Comparison of ENCODE assay signal across 24 mouse cellular contexts in genomic region chr7:82566688-82567087, GRCm38 (mm10).
DNase-seq lines count a peak whose midpoint lies in the region; ATAC-seq and TF ChIP-seq lines count a peak whose summit lies in the region.
"Had no signal": no experiment of that assay in that cellular context is flagged by ENCODE, and none has a peak within 500 bp of the region (broad histone marks: within the 10 kb centered on the region; RNA-seq: fewer than 3 reads in every experiment).

No protein-coding gene starts in this region.

- no peak for TF ChIP-seq EP300 in liver, embryonic 14.5 days (IDR thresholded peaks at IDR 0.05; ENCODE audit: low read depth)
- no peak for TF ChIP-seq EP300 in CH12.LX (IDR thresholded peaks at IDR 0.05; ENCODE audit: low read length)

- in situ Hi-C loops in CH12.LX (cut with MboI; ENCODE audit: low pct_ligation_motif_present, low pct_unique_long_range_greater_than_20kb, low sequenced_read_pairs) = no loop called here

- TF ChIP-seq CTCF in liver, embryonic 14.5 days (IDR thresholded peaks at IDR 0.05; ENCODE audit: low read depth) = 0 out of 2 replicates have a peak, but pooled peaks have one; percentile 20
- peak in 1 of 2 experiments; percentile 57; a peak in 2 of 4 replicates for TF ChIP-seq CTCF in CH12.LX (conservative IDR thresholded peaks at IDR 0.05 in 1 of 2, IDR thresholded peaks at IDR 0.05 in 1 of 2; ENCODE audit: low read depth in 2 of 2, low read length in 2 of 2)

- H3K4me3 ChIP-seq in liver, embryonic 14.5 days (ENCODE audit: insufficient read depth in 1 of 2, low read depth in 2 of 2, low read length in 2 of 2) = no peak overlapping the region
- no peak overlapping the region for H3K4me3 ChIP-seq in liver, embryonic 11.5 days (ENCODE audit: low read depth, low read length)
- H3K4me3 ChIP-seq in CH12.LX (replicated peaks in 1 of 3; ENCODE audit: low read depth in 2 of 3, low read length in 2 of 3, poor library complexity in 1 of 3) = no peak overlapping the region
- H3K4me3 ChIP-seq: embryonic facial prominence, embryonic 13.5 days; heart, embryonic 15.5 days; hindbrain, embryonic 10.5 days; liver, embryonic 13.5 days; megakaryocyte, embryonic 14.5 days had no signal

- H3K4me2 ChIP-seq in liver, embryonic 14.5 days (ENCODE audit: low read depth) = no peak overlapping the region
- no peak overlapping the region for H3K4me2 ChIP-seq in liver, embryonic 11.5 days
- no peak overlapping the region for H3K4me2 ChIP-seq in CH12.LX (ENCODE audit: insufficient read depth, low read depth, poor library complexity, severe bottlenecking)
- H3K4me2 ChIP-seq: embryonic facial prominence, embryonic 13.5 days; heart, embryonic 15.5 days; liver, embryonic 13.5 days had no signal

- no peaks in the 10 kb centered on the region for H3K36me3 ChIP-seq in liver, embryonic 14.5 days (replicated peaks; ENCODE audit: control insufficient read depth, insufficient read depth, low read depth)
- no peaks in the 10 kb centered on the region for H3K36me3 ChIP-seq in liver, embryonic 11.5 days (ENCODE audit: control insufficient read depth, insufficient read depth, low read length)
- H3K36me3 ChIP-seq in CH12.LX (replicated peaks in 1 of 2; ENCODE audit: control insufficient read depth in 1 of 2, insufficient read depth in 1 of 2, low read length in 1 of 2) = no peaks in the 10 kb centered on the region
- H3K36me3 ChIP-seq: embryonic facial prominence, embryonic 13.5 days; heart, embryonic 15.5 days; hindbrain, embryonic 10.5 days; liver, embryonic 13.5 days had no signal

- dilution Hi-C loops in CH12.LX (cut with MboI; ENCODE audit: extremely low pct_ligation_motif_present, extremely low pct_unique_long_range_greater_than_20kb, low sequenced_read_pairs) = no loop called here

- no peaks in the 10 kb centered on the region for H3K27me3 ChIP-seq in liver, embryonic 14.5 days (ENCODE audit: control insufficient read depth, insufficient read depth, low read length)
- H3K27me3 ChIP-seq in liver, embryonic 11.5 days (replicated peaks; ENCODE audit: control insufficient read depth, insufficient read depth, low read length) = no peaks in the 10 kb centered on the region
- H3K27me3 ChIP-seq in CH12.LX (replicated peaks) = no peaks in the 10 kb centered on the region
- H3K27me3 ChIP-seq: embryonic facial prominence, embryonic 13.5 days; heart, embryonic 15.5 days; liver, embryonic 13.5 days; megakaryocyte, embryonic 14.5 days had no signal

- no peaks in the 10 kb centered on the region for H3K4me1 ChIP-seq in liver, embryonic 14.5 days (replicated peaks; ENCODE audit: control insufficient read depth in 2 of 2, insufficient read depth in 2 of 2, low read length in 1 of 2)
- no peaks in the 10 kb centered on the region for H3K4me1 ChIP-seq in liver, embryonic 11.5 days (replicated peaks; ENCODE audit: control insufficient read depth, insufficient read depth, low read length)
- peaks cover 0 to 5% of the 10 kb centered on the region in 2 experiments; a peak in 1 of 4 replicates for H3K4me1 ChIP-seq in CH12.LX (ENCODE audit: control insufficient read depth in 1 of 2, insufficient read depth in 2 of 2)
- H3K4me1 ChIP-seq: embryonic facial prominence, embryonic 13.5 days; heart, embryonic 15.5 days; hindbrain, embryonic 10.5 days; liver, embryonic 13.5 days; megakaryocyte, embryonic 14.5 days had no signal

- intact Hi-C loops in heart, postnatal 25 days (cut with DNase I) = no loop called here

- 36% methylated on average over 8 of the region's 8 CpGs for WGBS in liver, embryonic 14.5 days (ENCODE audit: insufficient replicate concordance)
- 53% methylated on average over 8 of the region's 8 CpGs for WGBS in liver, embryonic 11.5 days

- TF ChIP-seq RAD21 in CH12.LX (IDR thresholded peaks at IDR 0.05; ENCODE audit: low read depth, low read length) = peak; percentile 27

- H3K79me2 ChIP-seq in CH12.LX (replicated peaks; ENCODE audit: control insufficient read depth, extremely low read depth, insufficient read depth, poor library complexity, severe bottlenecking) = no peaks in the 10 kb centered on the region

- H3K9me3 ChIP-seq in liver, embryonic 14.5 days (ENCODE audit: control insufficient read depth, low read length) = no peaks in the 10 kb centered on the region
- no peaks in the 10 kb centered on the region for H3K9me3 ChIP-seq in liver, embryonic 11.5 days (ENCODE audit: control insufficient read depth, low read length)
- no peaks in the 10 kb centered on the region for H3K9me3 ChIP-seq in CH12.LX (replicated peaks; ENCODE audit: low read length)
- H3K9me3 ChIP-seq: embryonic facial prominence, embryonic 13.5 days; heart, embryonic 15.5 days; hindbrain, embryonic 10.5 days; liver, embryonic 13.5 days; megakaryocyte, embryonic 14.5 days had no signal

- no peak for TF ChIP-seq POLR2A in CH12.LX (IDR thresholded peaks at IDR 0.05; ENCODE audit: low read depth, low read length)

- peak; percentile 86 for DNase-seq in heart, adult 11 months
- DNase-seq in heart, postnatal 25 days (ENCODE audit: low spot score) = no peak
- no peak for DNase-seq in liver, embryonic 14.5 days (ENCODE audit: low read depth in 3 of 3, low spot score in 3 of 3)
- DNase-seq in liver, embryonic 11.5 days (ENCODE audit: low spot score) = no peak
- DNase-seq in CH12.LX (ENCODE audit: extremely low read depth) = peak; percentile 31
- DNase-seq in ZHBTc4 (ENCODE audit: low read depth, low spot score) = peak; percentile 55
- DNase-seq in testis, postnatal 14 days (ENCODE audit: low spot score) = no peak
- DNase-seq: adrenal gland, postnatal 10 days; B cell, adult 2 months; cerebellum, postnatal 10 days; kidney, adult 9 months; kidney, postnatal 4 days; liver, embryonic 13.5 days; lung, postnatal 14 days; midbrain, embryonic 14.5 days; spleen, adult 18-20 months; thymus, adult 18-20 months had no signal

- H3K9ac ChIP-seq in liver, embryonic 14.5 days (replicated peaks) = no peak overlapping the region
- H3K9ac ChIP-seq in liver, embryonic 11.5 days (ENCODE audit: low read depth, low read length) = no peak overlapping the region
- H3K9ac ChIP-seq in CH12.LX (ENCODE audit: insufficient read depth, low read depth) = no peak overlapping the region
- H3K9ac ChIP-seq: embryonic facial prominence, embryonic 13.5 days; heart, embryonic 15.5 days; liver, embryonic 13.5 days had no signal

- H3K27ac ChIP-seq in liver, embryonic 14.5 days = no peak overlapping the region
- H3K27ac ChIP-seq in liver, embryonic 11.5 days (ENCODE audit: low read depth, low read length) = no peak overlapping the region
- H3K27ac ChIP-seq in CH12.LX (ENCODE audit: insufficient read depth, low read depth) = no peak overlapping the region
- H3K27ac ChIP-seq: embryonic facial prominence, embryonic 13.5 days; heart, embryonic 15.5 days; hindbrain, embryonic 10.5 days; hindbrain, postnatal 0 days; liver, embryonic 13.5 days had no signal

- ATAC-seq in liver, embryonic 14.5 days (ENCODE audit: insufficient read depth) = no peak
- no peak for ATAC-seq in liver, embryonic 11.5 days (replicated peaks; ENCODE audit: low FRiP score)
- ATAC-seq in activated CD4-positive, CD25-positive, alpha-beta regulatory T cell, adult 4 months = no peak
- ATAC-seq: forebrain, embryonic 16.5 days; hindbrain, postnatal 0 days had no signal

TF ChIP-seq in CH12.LX, 34 proteins besides CTCF, POLR2A, EP300 and RAD21:
- TF ChIP-seq CHD2 (IDR thresholded peaks at IDR 0.05; ENCODE audit: low read length) (peak; percentile 65; the same call in 1 of the 2 replicates), SMC3 (IDR thresholded peaks at IDR 0.05; ENCODE audit: low read depth, low read length) (peak; percentile 25; the same call in 1 of the 2 replicates), TCF12 (IDR thresholded peaks at IDR 0.05; ENCODE audit: low read depth, low read length) (no peak)

Comparison
In these comparisons a context has a peak if more than half of its experiments do, and no peak if none do; other contexts are left out.
1. DNase-seq: peak in heart, adult 11 months (single experiment), CH12.LX (single experiment) and ZHBTc4 (single experiment); none in heart, postnatal 25 days (single experiment), liver, embryonic 14.5 days (0 of 3), liver, embryonic 11.5 days (single experiment) and testis, postnatal 14 days (single experiment).